Mouse (Mus musculus) ovary, adult 18-20 months (tissue): ENCODE measurements around the gene Depdc1b.

Experiments
- DNase-seq: peaks from one replicate; pipeline ENCODE4 v3.0.0; 2022; ENCODE audit warnings: low spot score, mixed read lengths

Depdc1b gene

GRCm38 (mm10) chr13:108315702-108316486 lies at the start of gene Depdc1b:
TSS of gene Depdc1b (plus strand) at chr13:108316332.
- peak; percentile 89 for DNase-seq

- DNase-seq, result no peak
These were observed 48.1 kb upstream of the Depdc1b start for GRCm38 (mm10) chr13:108267841-108268634.

- no peak for DNase-seq
These were observed 44.5 kb upstream of the Depdc1b start for GRCm38 (mm10) chr13:108271458-108272148.

GRCm38 (mm10) chr13:108272332-108272731 lies 43.8 kb upstream of the Depdc1b start:
- no peak for DNase-seq

- no peak for DNase-seq
These were observed 43.1 kb upstream of the Depdc1b start for GRCm38 (mm10) chr13:108273034-108273433.

- no peak for DNase-seq
These were observed 42.7 kb upstream of the Depdc1b start for GRCm38 (mm10) chr13:108273456-108273855.

- DNase-seq, result no peak
These were observed 39.6 kb upstream of the Depdc1b start for GRCm38 (mm10) chr13:108276561-108276960.

- DNase-seq, result no peak
These were observed 38.8 kb upstream of the Depdc1b start for GRCm38 (mm10) chr13:108277320-108277719.

DNA sequence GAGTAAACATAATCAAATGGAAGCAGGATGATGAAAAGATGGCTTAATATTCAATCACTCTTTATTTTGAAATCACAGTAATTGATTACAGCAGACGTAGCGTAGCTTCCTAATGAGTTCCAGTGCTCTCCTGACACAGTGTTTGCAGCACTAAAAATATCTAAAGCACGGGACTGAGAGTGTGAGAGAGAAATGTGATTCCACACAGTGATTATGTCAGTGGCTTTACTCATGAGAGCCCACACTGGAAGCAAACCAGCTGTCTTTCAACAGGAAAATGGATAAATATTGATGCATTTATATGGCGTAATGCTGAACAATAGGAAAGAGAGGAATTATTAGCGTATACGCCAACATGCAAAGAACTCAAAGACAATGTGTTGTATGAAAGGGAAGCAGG lies 37.5 kb upstream of the Depdc1b start:
- DNase-seq, result no peak

- no peak for DNase-seq
These were observed 31.8 kb upstream of the Depdc1b start for GRCm38 (mm10) chr13:108284312-108284711.

- DNase-seq, result no peak
These were observed 28.2 kb upstream of the Depdc1b start for GRCm38 (mm10) chr13:108287953-108288352.

GRCm38 (mm10) chr13:108289436-108289835 lies 26.7 kb upstream of the Depdc1b start:
- no peak for DNase-seq

DNA sequence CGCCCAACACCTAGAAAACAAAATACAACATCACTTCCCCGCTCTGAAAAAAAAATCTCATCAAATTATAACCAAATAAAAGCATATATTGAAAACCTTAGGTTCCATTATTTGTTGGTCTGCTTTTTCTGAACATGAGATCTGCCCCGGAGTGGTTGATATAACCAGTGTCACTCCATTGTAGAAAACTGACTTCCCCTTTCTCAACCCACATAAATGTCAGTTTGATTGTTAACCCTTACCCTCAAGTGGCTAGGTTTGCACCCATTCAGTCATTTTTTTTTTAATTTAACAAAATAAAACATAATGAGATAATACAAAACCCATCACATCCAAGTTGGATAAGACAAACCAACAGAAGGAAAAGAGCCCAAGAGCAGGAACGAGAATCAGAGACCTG lies 25.8 kb upstream of the Depdc1b start:
- no peak for DNase-seq

DNA sequence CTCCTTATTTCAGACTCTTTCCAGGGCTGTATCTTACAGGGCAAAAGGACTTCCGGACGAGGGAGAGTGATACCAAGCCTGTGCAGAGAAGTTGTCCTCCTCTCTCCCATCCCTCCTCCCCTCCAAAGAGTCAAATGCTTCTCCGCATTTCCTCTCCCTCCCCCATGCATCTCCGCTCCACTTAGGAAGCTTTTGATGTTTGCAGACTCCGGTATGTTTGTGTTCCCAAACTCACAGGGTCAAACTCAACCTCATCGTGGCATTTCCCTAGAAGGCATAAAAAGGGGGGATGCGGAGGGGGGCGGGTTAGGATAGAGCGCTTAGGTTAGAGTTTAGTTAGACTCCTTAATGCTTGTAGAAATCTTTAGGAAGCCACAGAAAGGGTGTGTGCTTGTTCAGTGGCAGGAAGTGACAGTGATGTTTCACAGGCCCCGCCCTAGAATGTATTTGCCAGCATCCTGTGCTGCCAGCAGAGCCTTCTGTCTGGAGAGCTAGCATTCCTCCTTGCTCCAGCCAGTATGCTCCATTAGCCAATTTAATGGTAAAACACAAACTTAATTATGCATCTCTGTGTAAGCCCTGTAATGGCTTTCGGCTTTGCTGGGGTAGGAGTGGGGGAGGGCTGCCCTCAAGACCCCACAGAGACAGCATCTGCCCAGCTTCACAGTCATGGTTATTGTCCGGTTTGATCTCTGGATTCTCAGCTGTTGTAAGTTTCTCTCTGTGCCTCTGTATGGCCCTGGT lies 18.6 kb upstream of the Depdc1b start:
- no peak for DNase-seq

GRCm38 (mm10) chr13:108298241-108298640 lies 17.9 kb upstream of the Depdc1b start:
- no peak for DNase-seq

GRCm38 (mm10) chr13:108300346-108300950 lies 15.7 kb upstream of the Depdc1b start:
- DNase-seq, result no peak

- DNase-seq, result no peak
These were observed 14.7 kb upstream of the Depdc1b start for GRCm38 (mm10) chr13:108301411-108301810.

DNA sequence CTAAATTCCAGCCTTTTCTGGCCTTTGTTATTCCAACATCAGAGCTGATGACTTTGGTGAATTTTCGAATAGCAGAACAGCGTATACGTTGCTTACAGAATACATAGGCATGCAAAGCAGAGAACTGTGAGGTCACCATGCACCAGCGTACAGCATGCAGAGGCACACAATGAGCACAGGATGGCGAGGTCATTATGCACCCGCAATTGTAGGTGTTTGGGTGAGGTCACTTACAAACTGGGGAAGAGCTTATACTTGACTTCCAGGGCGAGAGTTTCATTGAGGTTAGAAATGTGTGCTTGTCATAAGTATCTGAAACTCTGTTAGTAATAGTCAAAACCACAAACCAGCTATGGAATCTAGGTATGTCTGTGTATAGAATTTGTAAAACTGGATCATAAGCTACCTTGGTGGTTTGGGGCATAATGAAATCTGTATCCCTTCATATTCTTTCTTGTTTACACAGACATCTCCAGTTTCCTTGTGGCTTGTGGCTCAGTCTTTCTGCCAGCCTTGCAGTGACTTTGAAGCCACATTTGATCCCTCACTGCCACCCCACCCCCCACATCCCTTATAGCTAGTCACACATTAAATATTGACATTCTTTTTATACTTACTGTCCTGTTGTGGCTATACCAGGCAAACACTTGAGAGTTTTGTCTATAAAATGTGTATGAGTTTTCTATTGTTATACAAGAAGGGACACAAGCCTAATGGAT lies 13.0 kb upstream of the Depdc1b start:
- no peak for DNase-seq

GRCm38 (mm10) chr13:108303841-108304240 lies 12.3 kb upstream of the Depdc1b start:
- no peak for DNase-seq

DNA sequence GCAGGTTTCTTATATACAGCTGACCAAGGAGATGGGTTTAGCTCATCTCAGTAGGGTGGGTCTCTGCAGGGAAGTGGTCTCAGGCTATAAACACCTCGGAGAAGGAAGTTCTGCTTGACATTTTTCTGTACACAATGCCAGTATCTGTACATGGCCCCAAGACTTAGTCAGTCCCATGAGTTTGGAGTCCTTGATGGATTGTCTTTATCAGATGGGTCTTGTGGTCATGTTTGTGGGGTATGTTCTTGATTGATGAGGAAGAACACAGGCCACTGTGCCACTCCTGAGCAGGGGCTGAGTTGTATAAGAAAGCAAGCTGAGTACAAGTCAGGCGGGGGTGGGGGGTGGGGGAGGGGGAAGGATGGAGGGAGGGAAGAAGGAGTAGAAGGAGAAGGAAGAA lies 11.5 kb upstream of the Depdc1b start:
- no peak for DNase-seq

GRCm38 (mm10) chr13:108316487-108316903 lies 363 bp downstream of the Depdc1b start:
- DNase-seq, result no peak
